Mouse (Mus musculus) kidney, adult 2 months (tissue): ENCODE measurements around the gene Spsb1.

ENCODE experiments used
- CTCF ChIP-seq: fragments of 200-500 bp; conservative IDR thresholded peaks from 2 replicates; pipeline ENCODE4 v1.5.1; 2011; ENCODE audit warnings: low read depth, mild to moderate bottlenecking, control low read depth, low read length, moderate library complexity, mixed read lengths; ENCODE audit not compliant: insufficient read depth, insufficient read length
- POLR2A ChIP-seq: fragments of 200-500 bp; IDR thresholded peaks from one replicate; pipeline ENCODE4 v1.6.1; 2011; ENCODE audit warnings: low read depth, low read length, control low read depth

DNA sequence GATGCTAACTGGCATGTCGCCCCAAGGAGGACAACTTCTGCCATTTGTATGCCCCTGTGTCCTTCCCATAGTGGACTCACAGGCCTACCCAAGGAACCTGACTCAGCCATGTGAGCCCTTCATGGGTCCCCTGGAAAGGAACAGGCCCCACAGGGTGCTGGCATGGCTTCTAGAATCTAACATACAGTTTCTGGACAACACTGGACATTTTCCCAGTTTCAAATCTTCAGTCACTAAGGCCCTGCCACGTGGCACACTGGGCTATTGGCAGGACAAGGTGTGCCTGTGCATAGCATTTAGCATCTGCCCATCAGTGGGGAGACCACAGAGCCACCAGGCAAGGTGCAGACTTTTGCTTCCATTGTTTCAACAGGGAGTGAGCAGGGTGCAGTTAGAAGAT lies 24.0 kb upstream of the Spsb1 start:
- no peak for TF ChIP-seq POLR2A
- no peak for TF ChIP-seq CTCF
